Mouse (Mus musculus): Measurements from ENCODE around the gene Rilpl1.
"Not testable (repeated sequence)": the region's sequence is repeated elsewhere in the genome, so short reads cannot be mapped to it uniquely, and the experiment has no call there.

The Rilpl1 gene

GRCm38 (mm10) chr5:124530655-124531582 lies at the start of gene Rilpl1:
Gene Rilpl1 (minus strand): TSS chr5:124531391.
- peak; percentile 85 for DNase-seq

- DNase-seq = peak; percentile 94
Measured at GRCm38 (mm10) chr5:124578633-124579317, 47.6 kb upstream of the Rilpl1 start, which contains the start of the genes Eif2b1 and Gtf2h3. Gene Eif2b1 (minus strand): TSS chr5:124579131. Gene Gtf2h3 (plus strand): TSS chr5:124579140.

GRCm38 (mm10) chr5:124575467-124575866 lies 44.3 kb upstream of the Rilpl1 start:
- DNase-seq = no peak

GRCm38 (mm10) chr5:124571068-124571467 lies 39.9 kb upstream of the Rilpl1 start:
- no peak for DNase-seq

GRCm38 (mm10) chr5:124555145-124555544 lies 24.0 kb upstream of the Rilpl1 start:
- DNase-seq = no peak

GRCm38 (mm10) chr5:124553607-124554006 lies 22.4 kb upstream of the Rilpl1 start:
- no peak for DNase-seq

- DNase-seq = peak; percentile 90
Measured at GRCm38 (mm10) chr5:124552558-124553307, 21.5 kb upstream of the Rilpl1 start, which contains the start of gene Ddx55. Gene Ddx55 (plus strand): TSS chr5:124552864.

- DNase-seq = no peak
Measured at GRCm38 (mm10) chr5:124552094-124552472, 20.9 kb upstream of the Rilpl1 start.

GRCm38 (mm10) chr5:124551349-124552093 lies 20.3 kb upstream of the Rilpl1 start:
- DNase-seq = not testable (repeated sequence)

GRCm38 (mm10) chr5:124550737-124551136 lies 19.5 kb upstream of the Rilpl1 start:
- DNase-seq = not testable (repeated sequence)

GRCm38 (mm10) chr5:124541602-124541973 lies 10.4 kb upstream of the Rilpl1 start:
- no peak for DNase-seq

GRCm38 (mm10) chr5:124540905-124541601 lies 9.9 kb upstream of the Rilpl1 start:
- peak; percentile 69 for DNase-seq

GRCm38 (mm10) chr5:124540383-124540786 lies 9.2 kb upstream of the Rilpl1 start, which contains the start of gene Tmed2:
Gene Tmed2 (plus strand): TSS chr5:124540695.
- peak; percentile 94 for DNase-seq

- no peak for DNase-seq
Measured at GRCm38 (mm10) chr5:124539905-124540304, 8.7 kb upstream of the Rilpl1 start.

GRCm38 (mm10) chr5:124538813-124539792 lies 7.9 kb upstream of the Rilpl1 start:
- DNase-seq = peak; percentile 79

- DNase-seq = peak; percentile 58
Measured at GRCm38 (mm10) chr5:124536776-124537175, 5.6 kb upstream of the Rilpl1 start.

- DNase-seq = no peak
Measured at GRCm38 (mm10) chr5:124535016-124535415, 3.8 kb upstream of the Rilpl1 start.

GRCm38 (mm10) chr5:124532451-124532850 lies 1.3 kb upstream of the Rilpl1 start:
- no peak for DNase-seq

- no peak for DNase-seq
Measured at GRCm38 (mm10) chr5:124531583-124531930, 366 bp upstream of the Rilpl1 start.

GRCm38 (mm10) chr5:124529697-124530096 lies 1.5 kb downstream of the Rilpl1 start:
- DNase-seq = peak; percentile 23
